In genomic region chr17:50185616-50186015, GRCm38 (mm10) we compare ENCODE assay signal across 19 mouse cellular contexts. TPM values are rescaled to one million over a fixed set of nuclear protein-coding genes. Genes with fewer than 3 reads are reported as not detected.
DNase-seq lines count a peak whose midpoint lies in the region; ATAC-seq and TF ChIP-seq lines count a peak whose summit lies in the region.
"Had no signal": no experiment of that assay in that cellular context is flagged by ENCODE, and none has a peak within 500 bp of the region (broad histone marks: within the 10 kb centered on the region; RNA-seq: fewer than 3 reads in every experiment).

No protein-coding gene starts in this region.

- peak overlapping the region; percentile 91 for H3K9ac ChIP-seq in CH12.LX (ENCODE audit: insufficient read depth, low read depth)
- H3K9ac ChIP-seq: forebrain, embryonic 15.5 days; heart, embryonic 15.5 days; liver, embryonic 15.5 days; neural tube, embryonic 15.5 days had no signal

- no peak overlapping the region for H3K4me3 ChIP-seq in kidney, adult 2 months (ENCODE audit: insufficient read depth, low read depth, low read length)
- peak overlapping the region; percentile 87 to 94 (median 88) for H3K4me3 ChIP-seq in CH12.LX (replicated peaks in 1 of 3; ENCODE audit: low read depth in 2 of 3, low read length in 2 of 3, poor library complexity in 1 of 3)
- no peak overlapping the region for H3K4me3 ChIP-seq in embryonic facial prominence, embryonic 10.5 days
- H3K4me3 ChIP-seq: erythroblast, embryonic 14.5 days; forebrain, embryonic 15.5 days; heart, embryonic 15.5 days; liver, embryonic 15.5 days; neural tube, embryonic 15.5 days had no signal

- H3K79me2 ChIP-seq in CH12.LX (replicated peaks; ENCODE audit: control insufficient read depth, extremely low read depth, insufficient read depth, poor library complexity, severe bottlenecking), result peaks cover 89% of the 10 kb centered on the region

- in situ Hi-C loops in CH12.LX (cut with MboI; ENCODE audit: low pct_ligation_motif_present, low pct_unique_long_range_greater_than_20kb, low sequenced_read_pairs), result loop anchor here (10.0 kb wide), 1 partner anchor 101 kb away; no protein-coding TSS in a partner anchor

- TF ChIP-seq EP300 in CH12.LX (IDR thresholded peaks at IDR 0.05; ENCODE audit: low read length), result no peak

- H3K27me3 ChIP-seq in kidney, adult 2 months (replicated peaks; ENCODE audit: control insufficient read depth, insufficient read depth, low read length), result no peaks in the 10 kb centered on the region
- H3K27me3 ChIP-seq in CH12.LX (replicated peaks), result no peaks in the 10 kb centered on the region
- H3K27me3 ChIP-seq in embryonic facial prominence, embryonic 10.5 days (replicated peaks; ENCODE audit: low read depth, poor library complexity, severe bottlenecking), result peaks cover 20% of the 10 kb centered on the region
- H3K27me3 ChIP-seq: heart, embryonic 15.5 days had no signal

- 71% methylated on average over 5 of the region's 5 CpGs for WGBS in kidney, adult 2 months
- 88% methylated on average over 5 of the region's 5 CpGs for WGBS in embryonic facial prominence, embryonic 10.5 days

- TF ChIP-seq RAD21 in CH12.LX (IDR thresholded peaks at IDR 0.05; ENCODE audit: low read depth, low read length), result no peak

- dilution Hi-C loops in CH12.LX (cut with MboI; ENCODE audit: extremely low pct_ligation_motif_present, extremely low pct_unique_long_range_greater_than_20kb, low sequenced_read_pairs), result no loop called here

- no peak for TF ChIP-seq CTCF in kidney, adult 2 months (conservative IDR thresholded peaks at IDR 0.05; ENCODE audit: insufficient read depth, insufficient read length, low read depth, low read length)
- no peak for TF ChIP-seq CTCF in CH12.LX (conservative IDR thresholded peaks at IDR 0.05 in 1 of 2, IDR thresholded peaks at IDR 0.05 in 1 of 2; ENCODE audit: low read depth in 2 of 2, low read length in 2 of 2)

- no peak overlapping the region for H3K27ac ChIP-seq in kidney, adult 2 months (ENCODE audit: insufficient read depth, low read depth, low read length)
- H3K27ac ChIP-seq in CH12.LX (ENCODE audit: insufficient read depth, low read depth), result peak overlapping the region; percentile 96
- no peak overlapping the region for H3K27ac ChIP-seq in embryonic facial prominence, embryonic 10.5 days (replicated peaks)
- H3K27ac ChIP-seq: heart, embryonic 15.5 days; liver, embryonic 15.5 days had no signal

- no peaks in the 10 kb centered on the region; the same call in 1 of the 2 replicates for H3K4me1 ChIP-seq in kidney, adult 2 months (ENCODE audit: control insufficient read depth, insufficient read depth, low read length)
- peaks cover 17 to 53% of the 10 kb centered on the region in 2 experiments for H3K4me1 ChIP-seq in CH12.LX (ENCODE audit: control insufficient read depth in 1 of 2, insufficient read depth in 2 of 2)
- peaks cover 17% of the 10 kb centered on the region for H3K4me1 ChIP-seq in embryonic facial prominence, embryonic 10.5 days

- H3K4me2 ChIP-seq in CH12.LX (ENCODE audit: insufficient read depth, low read depth, poor library complexity, severe bottlenecking), result peak overlapping the region; percentile 88
- H3K4me2 ChIP-seq: forebrain, embryonic 15.5 days; heart, embryonic 15.5 days; liver, embryonic 15.5 days; neural tube, embryonic 15.5 days had no signal

- peak; percentile 8; the same call in 1 of the 2 replicates for ATAC-seq in neutrophil, adult 5-6 weeks (ENCODE audit: extremely low read depth, insufficient number of reproducible peaks, low FRiP score, poor library complexity, severe bottlenecking)
- ATAC-seq: forebrain, embryonic 15.5 days had no signal

- no peaks in the 10 kb centered on the region for H3K9me3 ChIP-seq in CH12.LX (replicated peaks; ENCODE audit: low read length)
- no peaks in the 10 kb centered on the region for H3K9me3 ChIP-seq in embryonic facial prominence, embryonic 10.5 days
- H3K9me3 ChIP-seq: forebrain, embryonic 15.5 days; heart, embryonic 15.5 days; liver, embryonic 15.5 days; neural tube, embryonic 15.5 days had no signal

- no peaks in the 10 kb centered on the region for H3K36me3 ChIP-seq in kidney, adult 2 months (ENCODE audit: control insufficient read depth, insufficient read depth, low read length)
- peaks cover 31 to 78% of the 10 kb centered on the region in 2 experiments for H3K36me3 ChIP-seq in CH12.LX (replicated peaks in 1 of 2; ENCODE audit: control insufficient read depth in 1 of 2, insufficient read depth in 1 of 2, low read length in 1 of 2)
- no peaks in the 10 kb centered on the region for H3K36me3 ChIP-seq in embryonic facial prominence, embryonic 10.5 days (replicated peaks)
- H3K36me3 ChIP-seq: forebrain, embryonic 15.5 days; heart, embryonic 15.5 days; liver, embryonic 15.5 days; neural tube, embryonic 15.5 days had no signal

- TF ChIP-seq POLR2A in kidney, adult 2 months (IDR thresholded peaks at IDR 0.05; ENCODE audit: low read depth, low read length), result no peak
- TF ChIP-seq POLR2A in CH12.LX (IDR thresholded peaks at IDR 0.05; ENCODE audit: low read depth, low read length), result no peak

- DNase-seq in kidney, adult 2 months, result peak; percentile 34
- DNase-seq in kidney, adult 18-20 months, result no peak
- DNase-seq in 416B (ENCODE audit: low read depth), result peak; percentile 57
- no peak for DNase-seq in CH12.LX (ENCODE audit: extremely low read depth)
- no peak for DNase-seq in urinary bladder, postnatal 14 days (ENCODE audit: low spot score)
- no peak for DNase-seq in embryonic facial prominence, embryonic 10.5 days (ENCODE audit: low spot score)
- no peak for DNase-seq in lung, adult 18-20 months
- DNase-seq: adrenal gland, postnatal 14 days; cerebellum, adult 2 months; heart, adult 11 months; kidney, postnatal 25 days; layer of hippocampus, adult 9-11 months; retina, postnatal 1 day had no signal

TF ChIP-seq in CH12.LX, 34 proteins besides CTCF, POLR2A, EP300 and RAD21:
- TF ChIP-seq SIN3A (IDR thresholded peaks at IDR 0.05; ENCODE audit: low read length) (peak; percentile 63), MAFK (IDR thresholded peaks at IDR 0.05; ENCODE audit: insufficient replicate concordance, low read length) (no peak), POLR2AphosphoS2 (IDR thresholded peaks at IDR 0.05; ENCODE audit: low read depth, low read length) (no peak), UBTF (IDR thresholded peaks at IDR 0.05; ENCODE audit: low read depth, low read length) (no peak), ELF1 (IDR thresholded peaks at IDR 0.05; ENCODE audit: low read depth, low read length) (peak; percentile 28; the same call in 1 of the 2 replicates), NRF1 (IDR thresholded peaks at IDR 0.05; ENCODE audit: low read depth, low read length) (no peak), USF1 (IDR thresholded peaks at IDR 0.05; ENCODE audit: low read depth, low read length) (no peak), JUND (conservative IDR thresholded peaks at IDR 0.05; ENCODE audit: low read depth, low read length) (no peak), ETS1 (conservative IDR thresholded peaks at IDR 0.05; ENCODE audit: low read depth, low read length) (no peak; the same call in 1 of the 2 replicates), RCOR1 (conservative IDR thresholded peaks at IDR 0.05; ENCODE audit: low read depth, low read length) (no peak), ZMIZ1 (IDR thresholded peaks at IDR 0.05; ENCODE audit: low read depth, low read length) (0 out of 2 replicates have a peak, but pooled peaks have one; percentile 17), HCFC1 (IDR thresholded peaks at IDR 0.05; ENCODE audit: low read depth, low read length) (no peak), MAX (IDR thresholded peaks at IDR 0.05; ENCODE audit: low read length) (no peak), CHD2 (IDR thresholded peaks at IDR 0.05; ENCODE audit: low read length) (no peak), PAX5 (IDR thresholded peaks at IDR 0.05; ENCODE audit: low read length) (no peak), MAZ (IDR thresholded peaks at IDR 0.05; ENCODE audit: low read depth, low read length) (0 out of 2 replicates have a peak, but pooled peaks have one; percentile 18), KAT2A (IDR thresholded peaks at IDR 0.05; ENCODE audit: insufficient replicate concordance, low read length) (0 out of 2 replicates have a peak, but pooled peaks have one; percentile 14), MEF2A (IDR thresholded peaks at IDR 0.05; ENCODE audit: borderline replicate concordance, low read depth, low read length) (0 out of 2 replicates have a peak, but pooled peaks have one; percentile 40)

RNA-seq across cellular contexts. Expression of gene Rftn1, which starts 4.9 kb away (rescaled TPM):
- 14.6 and 18.6 TPM in 2 replicates for polyA plus RNA-seq in kidney, adult 2 months (2012; rRNA removed)
- total RNA-seq in CH12.LX (2012; rRNA removed) (52.5 and 76.2 TPM in 2 replicates), CH12.LX (2014; rRNA removed) (60.5 and 71.7 TPM in 2 replicates)
- 66.2 and 80.6 TPM in 2 replicates for polyA plus RNA-seq in CH12.LX (2012; ENCODE audit: insufficient read length, low read depth)
- total RNA-seq in neutrophil, adult 5-6 weeks (2017), result 63.0 and 69.0 TPM in 2 replicates
- polyA plus RNA-seq in embryonic facial prominence, embryonic 10.5 days (2016; fragmentation: Nextera tagmentation; extraction: Ambion mirVana), result 4.4 and 6.6 TPM in 2 replicates

Comparison
In these comparisons a context has a peak if more than half of its experiments do, and no peak if none do; other contexts are left out.
1. DNase-seq: peak in kidney, adult 2 months (single experiment) and 416B (single experiment); none in kidney, adult 18-20 months (single experiment), CH12.LX (single experiment), urinary bladder, postnatal 14 days (single experiment), embryonic facial prominence, embryonic 10.5 days (single experiment) and lung, adult 18-20 months (0 of 2).
2. H3K4me3 ChIP-seq: peak in CH12.LX (3 of 3); none in kidney, adult 2 months (single experiment) and embryonic facial prominence, embryonic 10.5 days (single experiment).